Mouse (Mus musculus) erythroid progenitor cell, adult 5-6 weeks (primary cell): ENCODE results near the gene Gcc2. TPM values are rescaled to one million over a fixed set of nuclear protein-coding genes. Genes with fewer than 3 reads are reported as not detected.

Source experiments
- total RNA-seq, 2 experiments: library from RNA; stranded (forward) in 1 of 2; stranded (reverse) in 1 of 2; fragments of 150-400 nt in 1 of 2; fragments of 186-747, 209-891 nt in 1 of 2; gene quantifications; 2 replicates each; pipeline versions ENCODE4 v1.2.3 to v1.2.4; 2015 to 2017; ENCODE audit warnings: low replicate concordance in 2 of 2

Gcc2 gene
- total RNA-seq, 2 experiments from 2014 or later = 11.8 to 30.6 TPM

Other genes with a start within 250 kb of the Gcc2 start
- not detected in 2 replicates for gene AW822073, start 30.6 kb upstream of the Gcc2 start, total RNA-seq (2015; ENCODE audit: low replicate concordance)
- gene AW822073, start 30.6 kb upstream of the Gcc2 start, total RNA-seq (2017; ENCODE audit: low replicate concordance) = not detected in 2 replicates
- gene Duxf3, start 22.8 kb upstream of the Gcc2 start, total RNA-seq (2015; ENCODE audit: low replicate concordance) = not detected in 2 replicates
- not detected in 2 replicates for gene Duxf3, start 22.8 kb upstream of the Gcc2 start, total RNA-seq (2017; ENCODE audit: low replicate concordance)
- not detected in 2 replicates for gene Gm4981, start 18.8 kb upstream of the Gcc2 start, total RNA-seq (2015; ENCODE audit: low replicate concordance)
- gene Gm4981, start 18.8 kb upstream of the Gcc2 start, total RNA-seq (2017; ENCODE audit: low replicate concordance) = not detected in 2 replicates
- 67.8 and 80.5 TPM in 2 replicates for gene Lims1, start 68.0 kb downstream of the Gcc2 start, total RNA-seq (2015; ENCODE audit: low replicate concordance)
- 37.5 and 42.2 TPM in 2 replicates for gene Lims1, start 68.0 kb downstream of the Gcc2 start, total RNA-seq (2017; ENCODE audit: low replicate concordance)
- gene Ranbp2, start 191.4 kb downstream of the Gcc2 start, total RNA-seq (2015; ENCODE audit: low replicate concordance) = 126 and 148 TPM in 2 replicates
- gene Ranbp2, start 191.4 kb downstream of the Gcc2 start, total RNA-seq (2017; ENCODE audit: low replicate concordance) = 169 and 178 TPM in 2 replicates
- gene Ccdc138, start 242.5 kb downstream of the Gcc2 start, total RNA-seq (2015; ENCODE audit: low replicate concordance) = 9.0 and 14.7 TPM in 2 replicates
- 6.4 and 7.3 TPM in 2 replicates for gene Ccdc138, start 242.5 kb downstream of the Gcc2 start, total RNA-seq (2017; ENCODE audit: low replicate concordance)